ENCODE assay signal across 28 mouse cellular contexts in genomic region chr11:59338736-59339120, GRCm38 (mm10). TPM values are rescaled to one million over a fixed set of nuclear protein-coding genes. Genes with fewer than 3 reads are reported as not detected.
DNase-seq lines count a peak whose midpoint lies in the region; ATAC-seq and TF ChIP-seq lines count a peak whose summit lies in the region.
"Had no signal": no experiment of that assay in that cellular context is flagged by ENCODE, and none has a peak within 500 bp of the region (broad histone marks: within the 10 kb centered on the region; RNA-seq: fewer than 3 reads in every experiment).

No protein-coding gene starts in this region.

- no peak for ATAC-seq in heart, embryonic 12.5 days (ENCODE audit: insufficient number of reproducible peaks, low FRiP score)
- ATAC-seq: forebrain, embryonic 15.5 days; inflammation-experienced regulatory T-cells, adult 6 months; liver, embryonic 12.5 days had no signal

- no peaks in the 10 kb centered on the region for H3K36me3 ChIP-seq in C2C12 (ENCODE audit: control insufficient read depth, insufficient read depth)
- no peaks in the 10 kb centered on the region for H3K36me3 ChIP-seq in heart, embryonic 12.5 days
- H3K36me3 ChIP-seq: forebrain, embryonic 15.5 days; G1E; heart, embryonic 13.5 days; hindbrain, embryonic 13.5 days; liver, embryonic 12.5 days had no signal

- no peaks in the 10 kb centered on the region for H3K79me2 ChIP-seq in C2C12 (ENCODE audit: control insufficient read depth, insufficient read depth)

- no peaks in the 10 kb centered on the region for H3K79me3 ChIP-seq in C2C12 (ENCODE audit: low read depth)

- H3K27ac ChIP-seq in heart, embryonic 12.5 days (ENCODE audit: poor library complexity, severe bottlenecking) = no peak overlapping the region
- H3K27ac ChIP-seq: forebrain, embryonic 15.5 days; hindbrain, embryonic 13.5 days; liver, embryonic 12.5 days had no signal

- no peak for TF ChIP-seq CTCF in C2C12 (IDR thresholded peaks at IDR 0.05; ENCODE audit: control insufficient read depth, insufficient read depth, insufficient read length)

- intact Hi-C loops in left cerebral cortex, postnatal 25 days (cut with DNase I) = loop anchor here (1.0 to 2.0 kb wide), 2 partner anchors 33 to 158 kb away; no protein-coding TSS in a partner anchor

- peak; percentile 87 for DNase-seq in frontal cortex, adult 2 months (ENCODE audit: extremely low spot score in 1 of 2, low spot score in 1 of 2)
- DNase-seq in frontal cortex, postnatal 25 days (ENCODE audit: low spot score in 2 of 2) = no peak
- peak; percentile 68 to 75 for DNase-seq in layer of hippocampus, adult 8-10 months (ENCODE audit: low spot score in 2 of 2)
- peak; percentile 76 to 97 for DNase-seq in left cerebral cortex, postnatal 25 days (ENCODE audit: low spot score in 2 of 2)
- DNase-seq in lung, postnatal 10 days = no peak
- no peak for DNase-seq in adipocyte (ENCODE audit: low spot score)
- DNase-seq: adrenal gland, postnatal 25 days; cerebellum, adult 9-11 months; kidney, postnatal 4 days; lung, embryonic 14.5 days; lung, postnatal 4 days; spleen, adult 18-20 months; thymus, adult 18-20 months had no signal

- H3K27me3 ChIP-seq in C2C12 (ENCODE audit: control insufficient read depth, insufficient read depth, insufficient read length) = peaks cover 10% of the 10 kb centered on the region
- peaks cover 8% of the 10 kb centered on the region; the same call in 1 of the 2 replicates for H3K27me3 ChIP-seq in heart, embryonic 12.5 days (replicated peaks)
- H3K27me3 ChIP-seq: heart, embryonic 13.5 days; hindbrain, embryonic 13.5 days had no signal

- no peak overlapping the region for H3K4me3 ChIP-seq in C2C12 (ENCODE audit: insufficient read depth, poor library complexity, severe bottlenecking)
- H3K4me3 ChIP-seq in heart, embryonic 12.5 days = no peak overlapping the region
- H3K4me3 ChIP-seq: forebrain, embryonic 15.5 days; heart, embryonic 13.5 days; hindbrain, embryonic 13.5 days; liver, embryonic 12.5 days had no signal

- peaks cover 25% of the 10 kb centered on the region for H3K4me1 ChIP-seq in heart, embryonic 12.5 days (replicated peaks)
- H3K4me1 ChIP-seq: forebrain, embryonic 15.5 days; liver, embryonic 12.5 days had no signal

- H3K9ac ChIP-seq in heart, embryonic 12.5 days = no peak overlapping the region
- H3K9ac ChIP-seq: forebrain, embryonic 15.5 days; heart, embryonic 13.5 days; hindbrain, embryonic 13.5 days; liver, embryonic 12.5 days; lung, embryonic 14.5 days had no signal

- 88% methylated on average over 2 of the region's 2 CpGs for WGBS in heart, embryonic 12.5 days

- H3ac ChIP-seq in C2C12 (ENCODE audit: control insufficient read depth, insufficient read length, low read depth) = no peak overlapping the region

- no peak overlapping the region for H3K4me2 ChIP-seq in heart, embryonic 12.5 days
- H3K4me2 ChIP-seq: forebrain, embryonic 15.5 days; hindbrain, embryonic 13.5 days; liver, embryonic 12.5 days; lung, embryonic 14.5 days had no signal

- H3K9me3 ChIP-seq in heart, embryonic 12.5 days (replicated peaks) = no peaks in the 10 kb centered on the region
- H3K9me3 ChIP-seq: forebrain, embryonic 15.5 days; G1E; heart, embryonic 13.5 days; hindbrain, embryonic 13.5 days; liver, embryonic 12.5 days had no signal

TF ChIP-seq in C2C12, 6 proteins besides CTCF, POLR2A, EP300 and RAD21:
- peak; percentile 10 for TF ChIP-seq CEBPB (IDR thresholded peaks at IDR 0.05; ENCODE audit: low read depth)
- TF ChIP-seq MYOD1 (IDR thresholded peaks at IDR 0.05; ENCODE audit: control insufficient read depth, insufficient read length, low read depth) = no peak
- no peak for TF ChIP-seq FOSL1 (IDR thresholded peaks at IDR 0.05; ENCODE audit: insufficient read depth, low read length, poor library complexity, severe bottlenecking)

RNA-seq across cellular contexts. Expression of gene Wnt9a, which starts 32.0 kb away (rescaled TPM):
- 9.4 and 12.2 TPM in 2 replicates for polyA plus RNA-seq in frontal cortex, adult 2 months (2012; rRNA removed)
- polyA plus RNA-seq in C2C12 (2012; fragmentation: generic; extraction: Trizol) = 1.8 TPM
- total RNA-seq in layer of hippocampus, adult 8-10 months (2022) = 1 to 10 TPM; 2.9 to 7.3 (median 4.5) TPM
- total RNA-seq in left cerebral cortex, postnatal 25 days (2021) = 10 to 100 TPM; 17.0 to 18.7 TPM
- polyA plus RNA-seq in heart, embryonic 12.5 days (2016; fragmentation: Nextera tagmentation; extraction: Ambion mirVana) = 4.5 and 5.0 TPM in 2 replicates
- total RNA-seq: neutrophil, adult 5-6 weeks had no signal
- polyA plus RNA-seq: G1E; inflammation-experienced regulatory T-cells, adult 6 months had no signal

RNA-seq across cellular contexts. Expression of gene Prss38, which starts 36.7 kb away (rescaled TPM):
- 0.11 and 0.12 TPM in 2 replicates for polyA plus RNA-seq in frontal cortex, adult 2 months (2012; rRNA removed)
- not detected for polyA plus RNA-seq in C2C12 (2012; fragmentation: generic; extraction: Trizol)
- total RNA-seq in layer of hippocampus, adult 8-10 months (2022) = not detected
- total RNA-seq in left cerebral cortex, postnatal 25 days (2021) = not detected
- polyA plus RNA-seq in heart, embryonic 12.5 days (2016; fragmentation: Nextera tagmentation; extraction: Ambion mirVana) = not detected in 2 replicates
- total RNA-seq: adrenal gland, postnatal 25 days; gastrocnemius, adult 8-10 months; heart, postnatal 25 days; midbrain, postnatal 0 days; neutrophil, adult 5-6 weeks had no signal
- polyA plus RNA-seq: embryonic facial prominence, embryonic 14.5 days; forebrain, embryonic 15.5 days; G1E; heart, embryonic 13.5 days; hindbrain, embryonic 13.5 days; kidney, embryonic 14.5 days; limb, embryonic 11.5 days; liver, embryonic 12.5 days; lung, embryonic 14.5 days; midbrain, postnatal 0 days had no signal

RNA-seq across cellular contexts. Expression of gene Wnt3a, which starts 48.2 kb away (rescaled TPM):
- polyA plus RNA-seq in frontal cortex, adult 2 months (2012; rRNA removed) = 0.04 TPM in 1 of 2 replicates, not detected in the other
- not detected for polyA plus RNA-seq in C2C12 (2012; fragmentation: generic; extraction: Trizol)
- under 1 TPM in 3 of 4 experiments, not detected in 1; 0.10 to 0.22 (median 0.16) TPM for total RNA-seq in layer of hippocampus, adult 8-10 months (2022)
- total RNA-seq in left cerebral cortex, postnatal 25 days (2021) = not detected
- 0.08 TPM in 1 of 2 replicates, not detected in the other for polyA plus RNA-seq in heart, embryonic 12.5 days (2016; fragmentation: Nextera tagmentation; extraction: Ambion mirVana)
- total RNA-seq: adrenal gland, postnatal 25 days; G1E; gastrocnemius, adult 8-10 months; heart, postnatal 25 days; neutrophil, adult 5-6 weeks had no signal
- polyA plus RNA-seq: G1E; heart, embryonic 13.5 days; kidney, embryonic 14.5 days; liver, embryonic 12.5 days; lung, embryonic 14.5 days; midbrain, postnatal 0 days had no signal

Comparison
In these comparisons a context has a peak if more than half of its experiments do, and no peak if none do; other contexts are left out.
1. DNase-seq: peak in frontal cortex, adult 2 months (2 of 2), layer of hippocampus, adult 8-10 months (2 of 2) and left cerebral cortex, postnatal 25 days (2 of 2); none in frontal cortex, postnatal 25 days (0 of 2), lung, postnatal 10 days (single experiment) and adipocyte (single experiment).